Mouse (Mus musculus) limb, embryonic 12.5 days (tissue): ENCODE data around the gene Sclt1. TPM values are rescaled to one million over a fixed set of nuclear protein-coding genes. Genes with fewer than 3 reads are reported as not detected.

Source experiments
- ATAC-seq: fragments of 200-750 bp; cut with Nextera tagmentation; 2 replicates; pipeline ENCODE4 v1.8.0; 2017; ENCODE audit warnings: low read depth, moderate TSS enrichment; ENCODE audit not compliant: insufficient number of reproducible peaks, insufficient read depth, low FRiP score, low TSS enrichment
- H3K27ac ChIP-seq: fragments of 300-500 bp; sonication (generic); 2 replicates; pipeline ENCODE4 v1.5.1; 2016; ENCODE audit warnings: mild to moderate bottlenecking, moderate library complexity
- H3K27me3 ChIP-seq: fragments of 300-500 bp; sonication (generic); 2 replicates; pipeline ENCODE4 v1.6.1; 2016; ENCODE audit warnings: mild to moderate bottlenecking, moderate library complexity
- H3K36me3 ChIP-seq: fragments of 300-500 bp; sonication (generic); 2 replicates; pipeline ENCODE4 v1.6.1; 2016; ENCODE audit warnings: mild to moderate bottlenecking, moderate library complexity
- H3K4me1 ChIP-seq: fragments of 300-500 bp; sonication (generic); replicated peaks from 2 replicates; pipeline ENCODE4 v1.6.1; 2016
- H3K4me2 ChIP-seq: fragments of 300-500 bp; sonication (generic); 2 replicates; pipeline ENCODE4 v1.6.1; 2016; ENCODE audit warnings: mild to moderate bottlenecking, moderate library complexity
- H3K4me3 ChIP-seq: fragments of 300-500 bp; sonication (generic); replicated peaks from 2 replicates; pipeline ENCODE4 v1.5.1; 2016; ENCODE audit warnings: mild to moderate bottlenecking
- H3K9ac ChIP-seq: fragments of 300-500 bp; sonication (generic); replicated peaks from 2 replicates; pipeline ENCODE4 v1.6.1; 2016; ENCODE audit warnings: mild to moderate bottlenecking, moderate library complexity
- H3K9me3 ChIP-seq: fragments of 300-500 bp; sonication (generic); 2 replicates; pipeline ENCODE4 v1.6.1; 2016; ENCODE audit warnings: mild to moderate bottlenecking, moderate library complexity
- WGBS: fragments of 180-500 bp; shearing (Covaris S2); methylation state at CpG from one replicate; pipeline ENCODE4 v1.1.7; 2016; 5-methylcytosine and 5-hydroxymethylcytosine counted together
- polyA plus RNA-seq: library from polyadenylated mRNA; unstranded; fragments of >200 nt; fragmentation: Nextera tagmentation; extraction: Ambion mirVana; gene quantifications from 2 replicates; pipeline ENCODE4 v1.2.1, GENCODE M21; 2016

Sclt1 gene
- polyA plus RNA-seq, 1 experiment from 2014 or later = 33.4 TPM

DNA sequence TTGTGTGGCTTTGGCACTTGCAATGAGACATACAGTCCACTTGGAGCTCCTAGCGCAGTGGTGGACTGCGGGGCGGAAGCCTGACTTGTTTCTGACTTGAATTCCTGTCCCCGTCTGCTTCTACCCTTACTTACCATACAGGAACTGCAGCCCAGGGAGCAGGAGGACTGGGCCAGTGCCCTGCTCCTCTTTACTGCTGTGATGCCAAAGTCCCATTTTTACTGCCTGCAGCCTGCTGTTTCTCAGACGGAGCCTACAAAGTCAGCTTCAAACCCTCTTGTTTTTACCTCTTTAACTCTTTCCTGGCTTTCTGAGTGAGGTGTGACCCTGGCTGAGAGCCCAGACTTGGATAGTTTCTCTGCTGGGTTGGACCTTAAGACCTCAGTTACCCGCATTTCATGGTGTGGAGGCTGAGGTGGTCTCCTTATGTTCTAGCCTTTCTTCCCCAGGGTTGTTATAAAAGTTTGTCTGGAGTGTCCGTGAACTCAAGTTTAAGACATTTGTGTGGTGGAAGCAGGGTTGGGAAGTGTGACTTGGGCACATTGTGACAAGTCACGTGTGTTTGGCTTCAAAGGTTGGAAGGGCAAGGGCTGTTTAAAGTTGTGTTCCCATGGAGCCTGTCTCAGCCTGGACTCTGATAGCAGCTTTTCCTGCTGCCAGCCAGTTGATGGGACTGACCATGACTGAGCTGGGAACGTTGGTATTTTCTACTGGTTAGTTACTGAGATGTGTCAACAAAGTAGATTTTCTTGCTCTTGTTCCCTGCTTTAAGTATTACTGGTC lies 148.0 kb downstream of the Sclt1 start:
- no peak overlapping the region for H3K27ac ChIP-seq
- H3K4me1 ChIP-seq = peaks cover 12% of the 10 kb centered on the region
- H3K9ac ChIP-seq = no peak overlapping the region
- no peak overlapping the region for H3K4me3 ChIP-seq
- no peaks in the 10 kb centered on the region for H3K27me3 ChIP-seq
- H3K4me2 ChIP-seq = no peak overlapping the region
- WGBS = 71% methylated on average over 9 of the region's 9 CpGs
- no peaks in the 10 kb centered on the region for H3K9me3 ChIP-seq
- ATAC-seq = no peak
- peaks cover 74% of the 10 kb centered on the region for H3K36me3 ChIP-seq

DNA sequence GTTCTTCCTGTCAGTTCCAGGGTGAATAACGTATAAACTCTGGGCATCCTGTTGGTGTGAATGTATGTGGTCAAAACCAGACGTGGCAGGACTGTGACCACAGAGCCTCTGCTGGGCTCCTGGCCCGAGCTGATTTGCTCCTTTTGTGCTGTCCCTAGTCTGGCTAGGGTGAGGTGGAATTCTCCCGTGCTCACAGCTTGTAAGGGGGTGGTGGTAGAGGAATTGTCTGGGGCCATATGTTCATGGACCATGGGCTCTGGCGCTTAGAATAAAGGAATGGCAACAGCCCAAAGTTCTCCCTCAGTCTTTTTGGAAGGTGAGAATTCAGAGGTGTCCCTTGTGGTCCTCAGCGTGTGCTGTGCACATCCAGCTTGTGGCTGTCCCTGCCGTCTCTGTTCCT lies 149.5 kb downstream of the Sclt1 start:
- H3K9ac ChIP-seq = no peak overlapping the region
- H3K4me3 ChIP-seq = no peak overlapping the region
- WGBS = 83% methylated on average over 7 of the region's 7 CpGs
- H3K9me3 ChIP-seq = no peaks in the 10 kb centered on the region
- no peak for ATAC-seq
- H3K4me1 ChIP-seq = peaks cover 21% of the 10 kb centered on the region
- H3K27me3 ChIP-seq = no peaks in the 10 kb centered on the region
- H3K4me2 ChIP-seq = no peak overlapping the region
- H3K36me3 ChIP-seq = peaks cover 63% of the 10 kb centered on the region
- no peak overlapping the region for H3K27ac ChIP-seq

DNA sequence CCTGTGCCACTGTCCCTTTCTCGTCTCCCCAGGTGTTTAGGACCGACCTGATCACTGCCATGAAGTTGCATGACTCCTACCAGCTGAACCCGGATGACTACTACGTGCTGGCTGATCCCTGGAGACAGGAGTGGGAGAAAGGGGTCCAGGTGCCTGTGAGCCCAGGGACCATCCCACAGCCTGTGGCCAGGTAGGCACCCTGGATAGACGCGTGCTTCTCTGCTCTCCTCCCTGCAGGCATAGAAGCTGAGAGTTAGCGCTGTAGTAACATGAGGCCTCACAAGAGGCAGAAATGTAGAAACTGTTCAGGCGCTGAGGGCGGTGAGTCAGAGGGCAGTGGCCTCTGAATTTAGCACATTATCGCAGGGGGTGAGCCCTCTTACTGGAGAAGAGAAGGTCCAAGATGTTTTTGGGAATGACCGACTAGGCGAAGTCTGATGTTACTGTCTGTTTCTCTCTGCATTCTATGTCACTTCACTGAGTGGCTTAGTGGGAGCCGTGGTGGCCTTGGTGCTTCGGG lies 150.6 kb downstream of the Sclt1 start:
- Histone ChIP-seq H3K36me3 (peaks cover 52% of the 10 kb centered on the region), H3K4me3 (no peak overlapping the region), H3K9me3 (no peaks in the 10 kb centered on the region), H3K4me2 (no peak overlapping the region), H3K27me3 (no peaks in the 10 kb centered on the region), H3K9ac (no peak overlapping the region), H3K27ac (no peak overlapping the region), H3K4me1 (peaks cover 27% of the 10 kb centered on the region)
- no peak for ATAC-seq
- 93% methylated on average over 14 of the region's 14 CpGs for WGBS

DNA sequence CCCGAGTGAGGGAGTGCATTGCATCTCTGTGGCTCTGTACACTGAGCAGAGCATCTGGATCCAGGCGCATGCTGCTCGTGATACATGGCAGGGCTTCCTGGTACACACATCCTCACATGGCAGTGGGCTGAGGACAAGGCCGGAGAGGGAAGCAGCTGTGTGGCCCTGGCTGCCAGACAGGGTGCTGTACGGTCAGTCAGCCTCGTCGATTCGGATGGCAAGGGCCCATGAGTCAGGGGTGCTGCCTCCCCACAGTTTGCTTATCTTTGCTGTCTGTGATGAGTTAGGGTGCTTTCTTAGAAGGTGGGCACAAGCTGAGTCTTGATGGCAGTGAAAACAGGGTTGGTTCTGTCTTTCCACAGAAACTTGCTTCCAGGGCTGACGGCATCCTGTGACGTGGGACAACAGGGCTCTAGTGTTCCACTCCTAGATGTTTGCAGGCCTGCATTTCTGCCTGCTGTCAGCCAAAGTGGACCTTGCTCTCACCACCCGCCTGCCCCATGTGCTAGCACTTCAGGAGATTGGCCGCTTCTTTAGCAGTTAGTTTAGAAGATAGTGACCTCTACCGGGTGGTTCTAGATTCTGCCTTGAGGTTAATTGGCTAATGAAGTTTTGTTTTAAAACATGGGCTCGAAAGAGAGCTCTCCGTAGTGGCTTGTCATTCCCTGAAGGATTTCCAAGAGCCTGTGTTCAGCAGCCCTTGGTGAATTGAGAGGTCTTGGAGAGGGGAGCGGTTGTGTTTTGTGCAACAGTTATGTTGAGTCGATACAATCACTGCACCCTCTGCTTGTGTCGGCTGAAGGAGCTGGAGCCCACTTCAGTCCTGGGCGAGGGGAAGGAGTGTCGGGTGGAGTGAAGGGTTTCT lies 151.4 kb downstream of the Sclt1 start:
- 89% methylated on average over 20 of the region's 20 CpGs for whole genome bisulfite sequencing
- Histone ChIP-seq H3K36me3 (peaks cover 45% of the 10 kb centered on the region), H3K4me3 (no peak overlapping the region), H3K4me1 (peaks cover 27% of the 10 kb centered on the region), H3K9ac (no peak overlapping the region), H3K4me2 (no peak overlapping the region), H3K27me3 (no peaks in the 10 kb centered on the region), H3K27ac (no peak overlapping the region), H3K9me3 (no peaks in the 10 kb centered on the region)
- no peak for ATAC-seq

DNA sequence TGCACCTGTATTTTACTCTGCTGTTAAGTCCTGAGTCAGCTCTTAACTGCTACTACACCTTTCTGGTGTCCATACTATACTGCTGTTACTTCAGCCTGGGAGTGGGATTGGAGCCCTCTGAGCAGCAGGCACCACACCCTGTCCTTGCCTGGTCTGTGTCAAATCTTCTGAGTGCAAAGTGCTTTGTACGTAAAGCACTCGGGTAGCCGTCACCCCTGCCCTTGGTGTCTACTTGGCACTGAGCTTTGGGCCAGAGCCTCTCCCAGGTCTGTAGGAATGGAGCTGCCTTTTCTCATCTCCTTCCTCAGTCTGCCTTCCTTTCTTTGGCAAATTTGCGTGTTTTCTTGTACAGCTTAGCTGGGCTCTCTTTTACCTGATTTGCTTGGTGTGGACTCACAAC lies 152.3 kb downstream of the Sclt1 start:
- peaks cover 27% of the 10 kb centered on the region for H3K4me1 ChIP-seq
- ATAC-seq = no peak
- no peak overlapping the region for H3K27ac ChIP-seq
- no peak overlapping the region for H3K9ac ChIP-seq
- H3K27me3 ChIP-seq = no peaks in the 10 kb centered on the region
- WGBS = 90% methylated on average over 4 of the region's 4 CpGs
- no peaks in the 10 kb centered on the region for H3K9me3 ChIP-seq
- H3K4me3 ChIP-seq = no peak overlapping the region
- no peak overlapping the region for H3K4me2 ChIP-seq
- peaks cover 36% of the 10 kb centered on the region for H3K36me3 ChIP-seq

- no peak overlapping the region; the same call in 1 of the 2 replicates for H3K27ac ChIP-seq
- H3K36me3 ChIP-seq = peaks cover 31% of the 10 kb centered on the region; the same call in 1 of the 2 replicates
- H3K4me1 ChIP-seq = peaks cover 27% of the 10 kb centered on the region
- H3K4me3 ChIP-seq = no peak overlapping the region
- H3K9ac ChIP-seq = no peak overlapping the region
- ATAC-seq = no peak
- no peak overlapping the region for H3K4me2 ChIP-seq
- no peaks in the 10 kb centered on the region for H3K9me3 ChIP-seq
- WGBS = 69% methylated on average over 19 of the region's 19 CpGs
- H3K27me3 ChIP-seq = no peaks in the 10 kb centered on the region
Measured at GRCm38 (mm10) chr3:41589246-41589914, 152.9 kb downstream of the Sclt1 start.

DNA sequence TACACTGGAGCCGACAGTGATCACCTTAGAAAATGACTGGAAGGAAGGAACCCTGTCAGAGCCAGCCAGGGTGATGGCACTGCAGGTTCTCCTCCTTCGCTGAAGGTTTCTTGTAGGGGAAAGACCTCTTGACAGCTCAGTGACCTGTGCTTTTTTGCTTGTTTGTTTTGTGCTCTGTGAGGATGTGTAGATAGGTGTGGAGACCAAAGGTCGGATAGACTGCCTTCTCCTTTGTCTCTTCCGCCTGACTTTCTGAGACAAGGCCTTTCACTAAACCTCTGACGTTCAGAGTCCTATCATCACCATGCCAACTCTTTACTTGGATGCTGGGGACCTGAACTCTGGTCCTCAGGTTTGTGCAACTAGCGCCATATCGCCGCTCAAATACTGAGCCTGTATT lies 153.8 kb downstream of the Sclt1 start:
- Histone ChIP-seq H3K27me3 (no peaks in the 10 kb centered on the region), H3K27ac (no peak overlapping the region), H3K4me1 (peaks cover 20% of the 10 kb centered on the region), H3K4me3 (no peak overlapping the region), H3K36me3 (peaks cover 22% of the 10 kb centered on the region; the same call in 1 of the 2 replicates), H3K9me3 (no peaks in the 10 kb centered on the region), H3K4me2 (no peak overlapping the region), H3K9ac (no peak overlapping the region)
- no peak for ATAC-seq
- WGBS = 90% methylated on average over 8 of the region's 8 CpGs

DNA sequence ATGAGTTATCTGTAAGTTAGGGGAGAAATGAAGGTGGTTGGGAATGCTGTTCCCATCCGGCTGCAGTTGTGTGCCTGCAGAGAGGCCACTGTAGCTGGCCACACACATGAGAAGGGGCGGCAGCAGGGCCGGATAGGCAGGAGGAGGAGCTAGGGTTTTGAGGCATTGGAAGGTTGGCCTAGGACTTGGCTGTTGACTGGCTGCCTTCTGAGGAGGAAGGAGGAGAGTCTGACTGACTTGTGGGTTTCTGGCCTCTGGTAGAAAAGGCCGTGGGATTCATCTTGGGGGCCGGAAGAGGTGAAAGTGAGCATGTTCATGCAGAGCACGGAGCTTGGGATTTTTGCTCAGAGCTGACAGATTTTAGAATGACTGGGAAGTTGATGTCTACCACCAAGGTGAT lies 154.7 kb downstream of the Sclt1 start:
- Histone ChIP-seq H3K36me3 (peaks cover 19% of the 10 kb centered on the region; the same call in 1 of the 2 replicates), H3K27ac (no peak overlapping the region), H3K4me2 (no peak overlapping the region), H3K9ac (no peak overlapping the region), H3K4me1 (peaks cover 24% of the 10 kb centered on the region), H3K27me3 (no peaks in the 10 kb centered on the region), H3K9me3 (no peaks in the 10 kb centered on the region), H3K4me3 (no peak overlapping the region)
- WGBS = 58% methylated on average over 6 of the region's 6 CpGs
- no peak for ATAC-seq

DNA sequence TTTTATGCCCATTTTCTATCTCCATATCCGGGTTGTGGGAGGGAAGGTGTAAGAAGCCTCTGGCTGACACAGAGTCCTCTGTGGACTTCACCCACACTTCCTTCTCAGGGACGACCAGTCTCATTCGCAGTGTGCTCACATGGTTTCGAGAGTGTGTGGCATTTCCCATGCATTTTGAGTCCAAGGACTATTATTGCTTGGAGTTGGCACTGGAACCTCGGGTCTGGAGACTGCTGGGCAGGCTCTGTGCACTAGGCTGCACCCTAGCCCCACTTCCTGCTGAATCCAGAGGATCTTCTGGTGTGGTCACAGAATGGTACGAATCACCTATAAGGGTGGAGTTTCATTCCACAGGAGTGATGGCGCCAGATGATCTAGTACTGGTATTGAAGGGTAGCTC lies 155.4 kb downstream of the Sclt1 start:
- H3K27ac ChIP-seq = no peak overlapping the region
- no peaks in the 10 kb centered on the region for H3K27me3 ChIP-seq
- H3K4me1 ChIP-seq = peaks cover 24% of the 10 kb centered on the region
- H3K4me3 ChIP-seq = no peak overlapping the region
- H3K9ac ChIP-seq = no peak overlapping the region
- peaks cover 18% of the 10 kb centered on the region; the same call in 1 of the 2 replicates for H3K36me3 ChIP-seq
- WGBS = 83% methylated on average over 7 of the region's 7 CpGs
- no peak overlapping the region for H3K4me2 ChIP-seq
- ATAC-seq = no peak
- H3K9me3 ChIP-seq = no peaks in the 10 kb centered on the region

DNA sequence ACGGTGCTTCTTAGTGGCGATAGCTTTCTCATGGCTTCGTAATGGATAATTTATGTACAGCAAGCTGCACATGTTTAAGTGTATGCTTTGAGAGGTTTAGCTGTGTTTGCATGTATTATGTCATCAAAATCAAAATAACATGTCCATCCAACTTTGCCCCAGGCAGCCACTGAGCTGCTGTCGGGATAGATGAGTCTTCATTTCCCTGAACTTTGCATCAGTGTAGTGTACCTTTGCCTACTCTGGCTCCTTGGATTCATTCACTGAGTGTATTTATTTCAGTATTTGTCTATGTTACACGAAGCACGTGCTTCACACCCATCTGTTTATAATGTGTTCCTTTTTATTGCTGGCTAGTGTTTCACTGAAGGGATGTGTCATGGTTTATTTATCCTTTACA lies 156.0 kb downstream of the Sclt1 start:
- Histone ChIP-seq H3K4me2 (no peak overlapping the region), H3K4me1 (peaks cover 28% of the 10 kb centered on the region), H3K9ac (no peak overlapping the region), H3K27ac (no peak overlapping the region), H3K4me3 (no peak overlapping the region), H3K36me3 (peaks cover 12% of the 10 kb centered on the region; the same call in 1 of the 2 replicates), H3K9me3 (no peaks in the 10 kb centered on the region), H3K27me3 (no peaks in the 10 kb centered on the region)
- WGBS = 69% methylated on average over 6 of the region's 6 CpGs
- ATAC-seq = no peak

GRCm38 (mm10) chr3:41585548-41585947 lies 156.8 kb downstream of the Sclt1 start:
- H3K9me3 ChIP-seq = no peaks in the 10 kb centered on the region
- 88% methylated on average over 5 of the region's 5 CpGs for WGBS
- no peak overlapping the region for H3K27ac ChIP-seq
- no peaks in the 10 kb centered on the region for H3K27me3 ChIP-seq
- H3K36me3 ChIP-seq = peaks cover 6% of the 10 kb centered on the region; the same call in 1 of the 2 replicates
- ATAC-seq = no peak
- H3K9ac ChIP-seq = no peak overlapping the region
- no peak overlapping the region for H3K4me3 ChIP-seq
- H3K4me1 ChIP-seq = peaks cover 36% of the 10 kb centered on the region
- H3K4me2 ChIP-seq = no peak overlapping the region
